Mouse (Mus musculus) lung, adult 10 weeks (tissue): ENCODE measurements around the gene Gphn. TPM values are rescaled to one million over a fixed set of nuclear protein-coding genes. Genes with fewer than 3 reads are reported as not detected.

ENCODE experiments used
- polyA plus RNA-seq: library from polyadenylated mRNA; stranded (reverse); fragments of 350-450 nt; fragmentation: Illumina TruSeq; extraction: RNeasy Lipid Tissue Mini Kit (QIAGEN cat#74804); gene quantifications from one replicate; pipeline ENCODE4 v1.2.3, GENCODE M21; 2014; ENCODE audit warnings: low read depth, low replicate concordance; ENCODE audit not compliant: insufficient read depth

The Gphn gene
- 7.2 TPM for polyA plus RNA-seq

GRCm38 (mm10) chr12:78225707-78226518 lies at the start of gene Gphn:
TSS of gene Gphn (plus strand) at chr12:78226379.

DNA sequence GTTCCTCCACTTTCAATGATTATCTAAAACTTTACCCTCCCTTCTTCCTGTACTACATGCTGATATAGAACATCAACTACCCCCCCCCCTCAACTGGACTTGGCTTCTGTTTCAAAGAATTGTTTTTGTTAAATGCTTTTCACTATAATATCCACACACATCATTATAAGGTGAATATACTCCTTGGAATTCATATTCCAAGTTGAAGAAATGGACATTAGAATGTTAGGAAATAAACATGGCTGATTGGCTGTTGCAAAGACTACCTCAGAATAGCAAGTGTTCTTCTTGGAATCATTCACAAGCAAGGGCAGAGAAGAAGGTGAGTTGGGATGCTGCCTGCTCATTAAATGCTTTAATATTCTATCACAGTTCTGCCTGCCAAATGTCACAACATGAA lies 32.2 kb upstream of the Gphn start, which contains the start of gene Gm6657:
TSS of gene Gm6657 (plus strand) at position 301 of the 400 bp plus-strand sequence.

GRCm38 (mm10) chr12:78691325-78691724 lies 465.1 kb downstream of the Gphn start, which contains the start of gene Fam71d:
TSS of gene Fam71d (plus strand) at chr12:78691535.

Other genes with a start within 250 kb of the Gphn start
- not detected for gene Gm6657, start 32.1 kb upstream of the Gphn start, polyA plus RNA-seq